Mouse (Mus musculus) CH12.LX (cell line): ENCODE data around the gene Rims3.

Experiments
- CTCF ChIP-seq, 2 experiments: IDR thresholded peaks in 1 of 2; conservative IDR thresholded peaks in 1 of 2; 2 replicates each; pipeline ENCODE4 v1.5.1; 2011 to 2012; ENCODE audit warnings: low read depth in 2 of 2, low read length in 2 of 2, improper control_type of control experiment in 1 of 2, inconsistent platforms in 1 of 2, mild to moderate bottlenecking in 1 of 2, moderate library complexity in 1 of 2
- E2F4 ChIP-seq: IDR thresholded peaks from 2 replicates; pipeline ENCODE4 v1.6.1; 2011; ENCODE audit warnings: low read depth, low read length, improper control_type of control experiment; ENCODE audit not compliant: insufficient replicate concordance
- KAT2A ChIP-seq: IDR thresholded peaks from 2 replicates; pipeline ENCODE4 v1.6.1; 2012; ENCODE audit warnings: low read length, improper control_type of control experiment, inconsistent platforms; ENCODE audit not compliant: insufficient replicate concordance
- MYC ChIP-seq: IDR thresholded peaks from 2 replicates; pipeline ENCODE4 v1.6.1; 2011; ENCODE audit warnings: low read depth, mild to moderate bottlenecking, improper control_type of control experiment, low read length
- NRF1 ChIP-seq: IDR thresholded peaks from 2 replicates; pipeline ENCODE4 v1.6.1; 2014; ENCODE audit warnings: low read depth, mild to moderate bottlenecking, inconsistent platforms, low read length, improper control_type of control experiment, moderate library complexity
- POLR2A ChIP-seq: IDR thresholded peaks from 2 replicates; pipeline ENCODE4 v1.6.1; 2011; ENCODE audit warnings: low read depth, mild to moderate bottlenecking, improper control_type of control experiment, low read length
- POLR2AphosphoS2 ChIP-seq: IDR thresholded peaks from 2 replicates; pipeline ENCODE4 v1.6.1; 2011; ENCODE audit warnings: low read depth, low read length, improper control_type of control experiment
- ZC3H11A ChIP-seq: IDR thresholded peaks from 2 replicates; pipeline ENCODE4 v1.6.1; 2012; ENCODE audit warnings: low read depth, mild to moderate bottlenecking, inconsistent platforms, low read length, improper control_type of control experiment

DNA sequence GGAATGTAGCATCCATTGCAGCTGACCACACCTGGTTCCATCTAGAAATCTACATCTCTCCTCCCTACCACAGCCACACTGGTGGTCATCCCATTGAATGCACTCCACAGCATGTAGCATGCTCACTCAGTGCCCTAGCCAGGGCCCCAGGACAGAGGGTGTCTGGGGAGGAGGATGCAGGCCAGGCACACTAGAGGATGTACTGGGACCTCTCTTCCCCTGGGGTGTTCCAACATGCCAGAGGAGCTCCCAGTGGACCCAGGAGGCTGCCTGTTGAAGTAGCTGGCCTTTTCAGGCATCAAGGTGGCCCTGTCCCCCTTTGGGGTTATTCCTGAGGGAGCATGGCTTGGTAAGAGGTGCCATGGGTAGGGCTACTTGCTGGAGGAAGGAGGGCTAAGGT, 37.3 kb downstream of the Rims3 start:
- TF ChIP-seq NRF1 (no peak), CTCF (conservative IDR thresholded peaks at IDR 0.05 in 1 of 2, IDR thresholded peaks at IDR 0.05 in 1 of 2; ENCODE audit: low read depth in 2 of 2, low read length in 2 of 2) (no peak), E2F4 (no peak), KAT2A (no peak), POLR2A (no peak), MYC (no peak), POLR2AphosphoS2 (no peak), ZC3H11A (no peak)
